Comparison of ENCODE assay signal across 8 mouse cellular contexts in the genomic region with DNA sequence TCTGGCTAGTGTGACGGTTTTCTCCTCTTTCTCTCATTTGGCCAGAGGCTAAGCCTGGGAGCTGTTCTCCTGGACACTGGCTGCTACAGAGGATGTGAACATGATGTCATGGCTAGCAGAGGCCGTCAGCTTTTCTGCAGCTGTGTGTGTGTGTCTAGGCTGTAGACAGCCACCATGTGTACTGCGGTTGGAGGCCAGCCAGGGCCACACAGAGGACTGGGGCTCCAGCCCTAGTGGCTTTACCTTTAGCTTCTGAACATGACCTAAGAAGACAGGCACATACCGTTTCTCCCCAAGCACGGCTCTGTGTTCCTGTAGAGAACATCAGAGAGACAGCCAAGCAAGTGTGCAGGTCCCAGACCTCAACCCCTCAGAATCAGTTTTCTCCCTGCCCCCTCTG.
DNase-seq lines count a peak whose midpoint lies in the region; ATAC-seq and TF ChIP-seq lines count a peak whose summit lies in the region.

No protein-coding gene starts in this region.

- no peak overlapping the region for H3K4me3 ChIP-seq in kidney, embryonic 14.5 days (ENCODE audit: low read length)
- no peak overlapping the region for H3K4me3 ChIP-seq in heart, embryonic 11.5 days (ENCODE audit: low read depth, low read length)
- H3K4me3 ChIP-seq in myocyte: no peak overlapping the region

- H3K4me1 ChIP-seq in kidney, embryonic 14.5 days (ENCODE audit: control insufficient read depth, insufficient read depth, low read length): no peaks in the 10 kb centered on the region
- H3K4me1 ChIP-seq in heart, embryonic 11.5 days (ENCODE audit: control insufficient read depth, insufficient read depth, low read length): peaks cover 8% of the 10 kb centered on the region

- TF ChIP-seq POLR2A in myocyte (IDR thresholded peaks at IDR 0.05; ENCODE audit: insufficient read length, low read depth): no peak

- no peak for DNase-seq in kidney, adult 11 months
- peak; percentile 29 for DNase-seq in embryo, embryonic 10.5 days (ENCODE audit: low spot score)
- no peak for DNase-seq in left cerebral cortex, postnatal 36 days (ENCODE audit: low spot score in 2 of 2)
- DNase-seq in ovary, postnatal 36 days (ENCODE audit: low spot score): no peak

- H3K9me3 ChIP-seq in kidney, embryonic 14.5 days (ENCODE audit: control insufficient read depth, low read length): no peaks in the 10 kb centered on the region
- H3K9me3 ChIP-seq in heart, embryonic 11.5 days (replicated peaks; ENCODE audit: control insufficient read depth, low read length): no peaks in the 10 kb centered on the region

- no peak overlapping the region for H3ac ChIP-seq in myocyte (ENCODE audit: control insufficient read depth, insufficient read length)

- no peak overlapping the region for H3K4me2 ChIP-seq in kidney, embryonic 14.5 days (replicated peaks; ENCODE audit: low read depth, low read length)
- H3K4me2 ChIP-seq in heart, embryonic 11.5 days: no peak overlapping the region
- peak overlapping the region; percentile 9 for H3K4me2 ChIP-seq in myocyte (ENCODE audit: low read depth)

- no peaks in the 10 kb centered on the region for H3K79me2 ChIP-seq in myocyte (ENCODE audit: control insufficient read depth, insufficient read depth)

- H3K36me3 ChIP-seq in kidney, embryonic 14.5 days (ENCODE audit: control insufficient read depth, insufficient read depth, low read length): no peaks in the 10 kb centered on the region
- H3K36me3 ChIP-seq in heart, embryonic 11.5 days (ENCODE audit: control insufficient read depth, insufficient read depth, low read length): peaks cover 3% of the 10 kb centered on the region; the same call in 1 of the 2 replicates
- H3K36me3 ChIP-seq in myocyte (ENCODE audit: control insufficient read depth, insufficient read depth): no peaks in the 10 kb centered on the region

- WGBS in kidney, embryonic 14.5 days: 41% methylated on average over 5 of the region's 5 CpGs
- 34% methylated on average over 5 of the region's 5 CpGs for WGBS in heart, embryonic 11.5 days (ENCODE audit: insufficient replicate concordance)

- no peak overlapping the region for H3K27ac ChIP-seq in kidney, embryonic 14.5 days (ENCODE audit: low read depth, low read length)
- H3K27ac ChIP-seq in heart, embryonic 11.5 days (ENCODE audit: low read depth, low read length): peak overlapping the region; percentile 64

- H3K27me3 ChIP-seq in kidney, embryonic 14.5 days (ENCODE audit: control insufficient read depth, insufficient read depth, low read length): no peaks in the 10 kb centered on the region
- no peaks in the 10 kb centered on the region for H3K27me3 ChIP-seq in heart, embryonic 11.5 days (ENCODE audit: control insufficient read depth, insufficient read depth, low read length)
- H3K27me3 ChIP-seq in myocyte (ENCODE audit: control insufficient read depth, insufficient read depth, insufficient read length): peaks cover 12% of the 10 kb centered on the region

- intact Hi-C loops in left cerebral cortex, postnatal 36 days (cut with DNase I): no loop called here

- ATAC-seq in kidney, embryonic 14.5 days (ENCODE audit: low FRiP score, low TSS enrichment): peak; percentile 62; the same call in 1 of the 2 replicates
- ATAC-seq in heart, embryonic 11.5 days (replicated peaks; ENCODE audit: insufficient number of reproducible peaks, low FRiP score, low TSS enrichment): 0 out of 2 replicates have a peak, but pooled peaks have one; percentile 52
- ATAC-seq in activated CD4-positive, CD25-positive, alpha-beta regulatory T cell, adult 4 months: no peak

- H3K9ac ChIP-seq in kidney, embryonic 14.5 days (ENCODE audit: low read depth, low read length): no peak overlapping the region
- H3K9ac ChIP-seq in heart, embryonic 11.5 days (ENCODE audit: low read depth, low read length): no peak overlapping the region

TF ChIP-seq in myocyte, 11 proteins besides CTCF, POLR2A, EP300 and RAD21:
- no peak for TF ChIP-seq REST (IDR thresholded peaks at IDR 0.05; ENCODE audit: insufficient read depth, insufficient read length)
- no peak for TF ChIP-seq CEBPB (IDR thresholded peaks at IDR 0.05; ENCODE audit: insufficient read depth, poor library complexity, severe bottlenecking)
- TF ChIP-seq E2F4 (IDR thresholded peaks at IDR 0.05; ENCODE audit: insufficient read depth): no peak
- no peak for TF ChIP-seq MAX (IDR thresholded peaks at IDR 0.05; ENCODE audit: low read depth)
- no peak for TF ChIP-seq POLR2AphosphoS2 (IDR thresholded peaks at IDR 0.05; ENCODE audit: insufficient read length, low read depth)
- TF ChIP-seq USF1 (IDR thresholded peaks at IDR 0.05; ENCODE audit: low read depth): no peak
- peak in 1 of 3 experiments; percentile 45 for TF ChIP-seq MYOG (IDR thresholded peaks at IDR 0.05; ENCODE audit: control insufficient read depth in 1 of 3, insufficient read depth in 1 of 3, insufficient read length in 2 of 3, low read depth in 2 of 3)
- no peak for TF ChIP-seq TCF12 (IDR thresholded peaks at IDR 0.05; ENCODE audit: insufficient read depth, poor library complexity, severe bottlenecking)
- peak in 2 of 3 experiments; percentile 90 to 93 for TF ChIP-seq MYOD1 (IDR thresholded peaks at IDR 0.05; ENCODE audit: control insufficient read depth in 1 of 3, insufficient read length in 2 of 3, low read depth in 2 of 3)
- peak; percentile 57 for TF ChIP-seq TCF3 (IDR thresholded peaks at IDR 0.05; ENCODE audit: insufficient read length, low read depth)
- no peak for TF ChIP-seq SRF (IDR thresholded peaks at IDR 0.05; ENCODE audit: control insufficient read depth, insufficient read length, low read depth)
TF ChIP-seq in myocyte: peak in this region for 3.
